Mouse (Mus musculus): ENCODE measurements at regions not wholly inside any gene's neighbourhood (a gene's known extent, or its start where the extent isn't known, plus 50 kb on each side); places are given as distances from the start of the nearest gene placed in this dataset.

GRCm38 (mm10) chr13:101568985-101569631, 198.9 kb downstream of the Pik3r1 start:
- no peak for ATAC-seq (replicated peaks; ENCODE audit: poor library complexity)

GRCm38 (mm10) chr13:101565323-101565722, 202.7 kb downstream of the Pik3r1 start:
- ATAC-seq (replicated peaks; ENCODE audit: poor library complexity): no peak

- no peak for ATAC-seq (replicated peaks; ENCODE audit: poor library complexity)
Observed at GRCm38 (mm10) chr13:101555371-101555874, 212.6 kb downstream of the Pik3r1 start.

GRCm38 (mm10) chr13:101553131-101553549, 214.9 kb downstream of the Pik3r1 start:
- ATAC-seq (replicated peaks; ENCODE audit: poor library complexity): peak; percentile 37; the same call in 1 of the 2 replicates

- ATAC-seq (replicated peaks; ENCODE audit: poor library complexity): peak; percentile 67
Observed at GRCm38 (mm10) chr13:101552451-101552850, 215.6 kb downstream of the Pik3r1 start.

DNA sequence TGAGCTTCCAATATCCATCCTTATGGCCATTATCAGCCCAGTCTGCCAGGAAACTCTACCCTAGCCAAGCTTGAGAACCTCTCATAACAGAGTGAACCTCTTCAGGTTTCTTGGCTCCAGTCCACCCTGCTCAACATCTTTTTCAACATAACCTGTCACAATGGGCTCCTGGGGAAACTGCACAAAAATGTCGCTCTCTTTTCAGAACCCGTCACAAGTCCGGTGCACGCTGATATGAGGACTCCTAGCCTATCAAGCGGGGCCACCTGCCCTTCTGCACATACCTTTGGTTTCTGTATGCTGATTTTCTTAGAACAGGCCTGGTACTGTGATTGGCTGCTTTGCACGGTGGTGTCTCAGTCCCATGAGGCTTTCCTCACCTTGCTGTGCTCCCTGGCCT, 216.9 kb downstream of the Pik3r1 start:
- peak; percentile 63 for ATAC-seq (replicated peaks; ENCODE audit: poor library complexity)

DNA sequence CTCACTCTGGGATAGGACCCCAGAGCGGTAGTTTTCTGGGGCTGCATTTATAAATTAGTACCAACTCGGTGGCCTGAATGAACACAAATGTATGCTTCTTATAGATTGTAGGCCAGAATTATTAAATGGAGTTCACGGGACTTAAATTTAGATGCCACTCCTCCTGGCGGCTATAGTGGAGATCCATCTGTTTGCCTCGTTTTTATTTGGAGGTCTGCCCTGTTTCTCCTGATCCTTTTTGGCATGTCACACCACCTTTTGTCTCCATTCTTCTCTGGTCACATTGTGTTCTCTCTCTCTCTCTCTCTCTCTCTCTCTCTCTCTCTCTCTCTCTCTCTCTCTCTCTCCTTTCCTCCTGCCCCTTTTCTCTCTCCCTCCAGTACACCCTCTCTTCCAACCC, 217.5 kb downstream of the Pik3r1 start:
- no peak for ATAC-seq (replicated peaks; ENCODE audit: poor library complexity)

- peak; percentile 16; the same call in 1 of the 2 replicates for ATAC-seq (replicated peaks; ENCODE audit: poor library complexity)
Observed at GRCm38 (mm10) chr13:101547887-101548286, 220.1 kb downstream of the Pik3r1 start.

- ATAC-seq (replicated peaks; ENCODE audit: poor library complexity): no peak
Observed at GRCm38 (mm10) chr13:101547365-101547764, 220.7 kb downstream of the Pik3r1 start.

DNA sequence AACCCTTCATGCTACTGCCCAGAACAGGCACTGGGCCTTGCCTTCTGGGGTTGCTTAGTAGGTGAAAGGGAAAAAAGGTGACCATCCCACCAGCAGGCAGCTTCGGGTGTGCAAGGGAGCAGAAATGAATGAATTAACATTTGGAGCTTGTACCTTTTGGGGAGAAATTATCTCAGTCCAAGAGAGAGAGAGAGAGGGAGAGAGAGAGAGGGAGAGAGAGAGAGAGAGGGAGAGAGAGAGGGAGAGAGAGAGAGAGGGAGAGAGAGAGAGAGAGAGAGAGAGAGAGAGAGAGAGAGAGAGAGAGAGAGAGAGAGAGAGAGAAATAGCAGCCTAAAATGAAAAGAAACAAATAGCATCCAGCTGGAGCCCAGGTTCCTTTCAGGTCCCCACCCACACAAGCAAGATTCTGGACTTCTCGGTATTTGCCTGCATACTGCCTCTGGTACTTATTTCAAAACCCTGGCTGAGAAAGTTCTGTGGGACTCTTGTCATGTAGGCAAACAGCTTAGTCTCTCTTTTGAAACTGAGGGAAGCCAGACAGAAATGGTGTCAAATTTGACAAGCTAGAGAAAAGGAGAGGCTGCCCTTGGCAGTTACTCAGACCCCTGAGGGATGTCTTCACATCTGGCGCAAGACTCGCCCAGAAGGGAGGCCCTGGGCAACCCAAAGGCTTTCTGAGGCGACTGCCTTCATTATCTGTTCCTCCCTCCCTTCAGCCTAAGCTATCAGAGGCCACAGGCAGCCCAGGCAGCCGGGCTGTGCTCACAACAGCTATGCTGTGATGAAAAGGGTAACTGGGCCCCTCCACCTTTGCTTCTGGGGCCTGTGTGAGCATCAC, 222.5 kb downstream of the Pik3r1 start:
- peak; percentile 90 for ATAC-seq (replicated peaks; ENCODE audit: poor library complexity)

DNA sequence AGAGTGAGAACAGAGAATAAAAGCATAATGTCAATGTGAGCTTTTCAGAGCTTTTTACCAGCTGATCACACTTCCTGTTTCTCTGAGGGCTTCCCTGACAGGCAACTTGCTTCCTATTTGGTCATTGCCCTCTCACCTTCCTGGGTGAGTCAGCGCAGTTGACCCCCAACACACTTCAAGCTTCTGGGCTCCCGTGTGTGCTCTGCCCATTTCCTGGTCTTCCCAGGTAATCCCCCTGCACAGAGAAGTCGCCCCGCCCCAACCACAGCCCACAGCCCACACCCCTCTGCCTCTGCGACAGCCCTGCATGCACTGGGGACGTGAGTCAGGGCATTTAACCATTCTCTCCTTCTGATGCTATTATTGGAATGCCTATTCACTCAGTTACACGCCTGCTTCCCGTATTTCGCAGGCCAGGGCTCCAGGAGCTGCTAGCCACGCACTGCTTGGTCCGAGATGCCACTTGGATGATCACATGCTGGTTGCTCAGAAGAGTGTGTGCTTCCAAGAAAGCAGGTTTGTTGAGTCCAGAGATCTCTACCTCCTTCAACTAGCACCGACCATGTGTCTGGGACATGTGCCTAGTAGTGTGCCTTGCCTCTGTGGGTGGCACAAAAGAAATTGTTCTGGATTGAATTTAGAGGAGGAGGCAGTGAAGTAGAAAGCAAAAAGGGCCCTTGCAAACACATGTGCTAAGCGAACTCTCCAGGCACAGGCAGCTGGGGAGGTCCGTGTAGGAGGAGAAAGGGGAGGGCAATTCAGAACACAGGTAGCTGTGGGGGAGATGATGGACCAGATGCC, 227.4 kb downstream of the Pik3r1 start:
- peak; percentile 74 for ATAC-seq (replicated peaks; ENCODE audit: poor library complexity)

DNA sequence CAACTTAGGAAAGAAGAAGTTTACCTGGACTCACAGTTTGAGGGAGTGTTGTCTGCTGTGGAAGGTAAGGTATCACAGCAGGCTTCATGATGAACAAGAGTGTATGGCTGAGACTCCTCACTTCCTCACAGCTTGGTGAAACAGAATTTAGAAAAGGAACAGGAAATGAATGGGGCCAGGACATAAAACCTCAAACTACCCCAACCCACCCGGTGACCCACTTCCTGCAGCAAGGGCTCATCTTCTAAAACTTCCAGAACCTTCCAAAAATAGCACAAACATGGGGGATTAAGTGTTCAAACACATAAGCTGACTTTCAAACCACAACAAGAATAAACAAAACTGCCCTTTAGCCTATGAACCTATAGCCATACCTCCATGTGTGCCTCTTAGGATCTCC, 229.9 kb downstream of the Pik3r1 start:
- peak; percentile 33 for ATAC-seq (replicated peaks; ENCODE audit: poor library complexity)

DNA sequence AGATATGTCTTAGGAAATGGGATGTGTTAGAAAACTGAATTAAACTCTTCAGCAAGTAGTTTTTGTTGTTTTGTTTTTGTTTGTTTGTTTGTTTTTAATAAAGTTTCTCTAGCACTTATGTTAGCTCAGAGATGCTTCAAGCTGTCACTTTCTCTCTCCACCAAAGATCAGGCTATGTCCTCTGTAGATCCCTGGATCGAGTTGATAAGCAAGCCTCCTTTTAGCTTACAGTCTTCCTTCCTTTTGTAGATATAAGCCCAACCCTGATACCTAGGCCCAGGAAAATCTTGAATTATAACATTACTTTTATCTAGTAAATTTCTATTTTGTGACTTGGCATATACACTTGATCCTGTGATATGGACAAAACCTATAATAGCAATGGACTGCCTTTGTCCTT, 232.0 kb downstream of the Pik3r1 start:
- no peak for ATAC-seq (replicated peaks; ENCODE audit: poor library complexity)

DNA sequence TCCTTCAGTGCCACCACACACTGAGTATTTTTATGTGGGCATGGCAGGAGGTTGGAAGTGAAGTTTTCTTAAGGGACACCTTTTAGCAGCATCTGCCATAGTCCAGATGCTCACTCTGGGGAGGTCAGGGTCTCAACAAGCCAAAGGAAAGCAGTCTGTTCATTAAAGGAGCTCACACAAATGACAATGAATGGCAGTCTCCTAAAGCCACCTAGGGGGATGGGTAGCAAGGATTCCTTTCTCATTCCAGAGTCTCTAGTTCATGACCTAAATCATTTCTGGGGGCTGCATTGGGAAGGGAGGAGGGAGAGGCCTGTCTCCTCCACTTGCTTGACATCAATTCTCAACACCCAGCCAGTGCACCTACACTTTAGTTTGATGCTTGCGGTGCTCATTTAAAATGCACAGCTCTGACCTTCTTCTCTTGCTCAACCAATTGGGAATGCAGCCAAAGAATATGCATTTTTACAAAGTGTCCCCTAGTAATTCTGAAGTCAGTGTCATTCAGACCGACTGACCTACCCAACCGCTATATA, 232.6 kb downstream of the Pik3r1 start:
- no peak for ATAC-seq (replicated peaks; ENCODE audit: poor library complexity)

GRCm38 (mm10) chr13:101534490-101534889, 233.5 kb downstream of the Pik3r1 start:
- ATAC-seq (replicated peaks; ENCODE audit: poor library complexity): no peak

DNA sequence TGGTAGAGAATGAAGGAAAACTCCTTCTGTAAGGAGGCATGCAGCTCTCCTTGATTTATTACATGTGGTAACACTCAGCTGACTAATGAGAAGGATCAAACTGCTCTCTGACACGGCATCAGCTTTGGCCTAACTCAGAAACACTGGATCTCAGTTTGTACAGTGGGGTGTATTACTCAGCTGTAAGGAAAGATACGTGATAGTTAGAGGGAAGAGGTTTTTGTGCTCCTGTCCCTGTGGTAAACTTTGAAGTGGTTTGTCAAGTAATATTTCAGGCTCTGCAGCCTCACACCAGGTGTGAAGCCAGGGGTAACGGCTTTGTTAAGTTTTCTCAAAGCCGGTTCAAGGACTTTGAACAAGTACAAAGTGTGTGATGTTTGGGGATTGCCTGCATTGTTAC, 235.1 kb downstream of the Pik3r1 start:
- no peak for ATAC-seq (replicated peaks; ENCODE audit: poor library complexity)

GRCm38 (mm10) chr13:101527691-101528090, 240.3 kb downstream of the Pik3r1 start:
- ATAC-seq (replicated peaks; ENCODE audit: poor library complexity): no peak

DNA sequence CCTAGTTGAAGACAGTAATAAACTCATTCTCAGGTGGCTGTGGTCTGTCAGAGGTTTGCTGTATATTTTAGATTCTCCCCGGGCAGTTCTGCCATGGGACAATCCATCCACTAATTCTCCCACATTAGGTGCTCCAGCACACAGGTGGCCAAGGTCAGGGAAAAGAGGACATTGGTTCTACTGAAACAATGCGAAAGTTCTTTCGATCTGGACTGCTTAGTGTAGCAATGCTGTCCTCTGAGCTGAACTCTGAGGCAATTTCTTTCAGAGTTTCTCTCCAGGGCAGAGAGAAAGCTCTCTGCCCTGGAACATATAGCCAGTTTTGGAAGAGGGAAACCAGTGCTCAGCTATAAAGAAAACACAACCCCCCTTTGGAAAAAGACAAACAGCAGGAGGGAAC, 243.2 kb downstream of the Pik3r1 start:
- ATAC-seq (replicated peaks; ENCODE audit: poor library complexity): no peak

DNA sequence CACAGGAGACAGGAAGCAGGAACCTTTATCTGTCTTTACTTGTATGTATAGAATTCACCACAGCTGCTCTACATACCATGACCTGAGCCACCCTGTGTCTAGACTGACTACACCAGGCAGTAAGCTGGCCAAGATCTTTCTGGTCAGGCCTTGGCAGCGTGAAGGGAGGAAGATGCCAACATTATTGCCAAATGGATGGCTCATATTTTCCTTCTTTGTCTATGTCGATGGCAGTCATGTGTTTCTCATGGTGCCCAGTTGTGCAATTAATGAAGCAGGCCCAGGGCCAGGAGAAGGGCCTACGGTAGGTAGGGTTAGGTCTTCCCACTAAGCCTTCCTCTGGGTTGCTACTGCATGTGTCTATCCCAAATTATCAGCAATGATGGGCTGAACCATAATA, 243.8 kb downstream of the Pik3r1 start:
- ATAC-seq (replicated peaks; ENCODE audit: poor library complexity): peak; percentile 42

- ATAC-seq (replicated peaks; ENCODE audit: poor library complexity): peak; percentile 39
Observed at GRCm38 (mm10) chr13:101523492-101523891, 244.5 kb downstream of the Pik3r1 start.

DNA sequence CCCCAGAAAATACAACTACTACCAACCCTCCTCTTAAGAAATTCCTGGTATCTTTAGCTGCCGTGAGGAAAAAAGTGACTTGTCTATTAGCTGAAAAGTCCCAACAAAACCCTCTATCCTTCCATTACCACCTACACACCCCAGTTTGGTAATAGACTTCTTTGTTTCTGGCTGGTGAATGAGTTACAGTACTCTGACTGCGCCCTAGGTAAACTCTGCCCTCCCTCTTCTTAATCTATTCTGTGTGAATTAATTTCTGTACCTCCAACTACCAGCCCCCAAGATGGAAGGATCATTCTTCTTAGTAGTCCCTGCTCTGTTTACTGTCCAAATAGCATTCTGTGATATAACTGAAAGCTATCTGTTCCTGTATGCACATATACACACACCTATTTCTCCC, 245.4 kb downstream of the Pik3r1 start:
- ATAC-seq (replicated peaks; ENCODE audit: poor library complexity): no peak
